Mouse (Mus musculus) limb, embryonic 10.5 days (tissue): ENCODE measurements around the gene Ints7. TPM values are rescaled to one million over a fixed set of nuclear protein-coding genes. Genes with fewer than 3 reads are reported as not detected.

Source experiments
- DNase-seq: peaks from one replicate; pipeline ENCODE4 v3.0.0-alpha.2; 2017; ENCODE audit warnings: low spot score
- H3K27ac ChIP-seq: fragments of 300-500 bp; sonication (generic); 2 replicates; pipeline ENCODE4 v1.5.1; 2016; ENCODE audit warnings: mild to moderate bottlenecking
- H3K27me3 ChIP-seq: fragments of 300-500 bp; sonication (generic); 2 replicates; pipeline ENCODE4 v1.6.1; 2016; ENCODE audit warnings: low read depth, mild to moderate bottlenecking; ENCODE audit not compliant: poor library complexity, severe bottlenecking
- H3K36me3 ChIP-seq: fragments of 300-500 bp; sonication (generic); 2 replicates; pipeline ENCODE4 v1.6.1; 2016; ENCODE audit warnings: mild to moderate bottlenecking, moderate library complexity
- H3K4me1 ChIP-seq: fragments of 300-500 bp; sonication (generic); 2 replicates; pipeline ENCODE4 v1.6.1; 2016
- H3K4me3 ChIP-seq: fragments of 300-500 bp; sonication (generic); 2 replicates; pipeline ENCODE4 v1.5.1; 2016; ENCODE audit warnings: mild to moderate bottlenecking, moderate library complexity
- H3K9me3 ChIP-seq: fragments of 300-500 bp; sonication (generic); replicated peaks from 2 replicates; pipeline ENCODE4 v1.6.1; 2016; ENCODE audit warnings: mild to moderate bottlenecking
- WGBS: fragments of 180-500 bp; shearing (Covaris S2); methylation state at CpG from one replicate; pipeline ENCODE4 v1.1.7; 2016; 5-methylcytosine and 5-hydroxymethylcytosine counted together
- polyA plus RNA-seq: library from polyadenylated mRNA; unstranded; fragments of >200 nt; fragmentation: Nextera tagmentation; extraction: Ambion mirVana; gene quantifications from 2 replicates; pipeline ENCODE4 v1.2.1, GENCODE M21; 2016

The Ints7 gene
- polyA plus RNA-seq, 1 experiment from 2014 or later, result 85.3 TPM

- 70% methylated on average over 4 of the region's 4 CpGs for WGBS
- no peaks in the 10 kb centered on the region for H3K27me3 ChIP-seq
- H3K27ac ChIP-seq, result no peak overlapping the region
- no peaks in the 10 kb centered on the region for H3K36me3 ChIP-seq
- DNase-seq, result no peak
- H3K4me1 ChIP-seq, result peaks cover 25% of the 10 kb centered on the region
- H3K4me3 ChIP-seq, result no peak overlapping the region
- H3K9me3 ChIP-seq, result no peaks in the 10 kb centered on the region
Measured at GRCm38 (mm10) chr1:191642903-191643302, 67.5 kb downstream of the Ints7 start.

DNA sequence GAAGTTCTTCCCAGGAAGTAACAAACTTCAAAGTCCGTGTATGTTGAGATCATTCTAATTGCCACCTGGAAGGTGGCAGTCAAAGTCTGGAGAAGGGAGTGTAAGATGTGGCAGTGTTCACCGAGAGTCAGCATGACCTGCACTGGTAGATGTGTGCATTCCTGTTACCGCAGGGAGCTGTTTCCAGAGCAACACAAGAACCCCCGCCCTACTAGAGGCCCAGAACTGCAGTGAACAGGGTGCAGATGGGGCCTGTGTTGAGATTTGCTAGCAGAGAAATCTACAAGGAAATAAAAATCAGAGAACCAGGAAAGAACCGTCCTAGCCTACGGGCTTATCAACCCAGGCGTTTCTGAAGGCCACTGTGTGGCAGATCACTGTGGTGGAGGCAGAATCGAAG, 70.5 kb downstream of the Ints7 start:
- no peak for DNase-seq
- 76% methylated on average over 8 of the region's 8 CpGs for WGBS
- H3K27ac ChIP-seq, result no peak overlapping the region

GRCm38 (mm10) chr1:191647590-191647989, 72.2 kb downstream of the Ints7 start:
- Histone ChIP-seq H3K4me3 (no peak overlapping the region), H3K27ac (no peak overlapping the region), H3K9me3 (no peaks in the 10 kb centered on the region), H3K36me3 (no peaks in the 10 kb centered on the region), H3K4me1 (peaks cover 7% of the 10 kb centered on the region; the same call in 1 of the 2 replicates), H3K27me3 (no peaks in the 10 kb centered on the region)
- DNase-seq, result no peak
- WGBS, result 87% methylated on average over 3 of the region's 3 CpGs

More for the DNA sequence above, 70.5 kb downstream of the Ints7 start:
- peaks cover 15% of the 10 kb centered on the region for H3K4me1 ChIP-seq
- H3K9me3 ChIP-seq, result no peaks in the 10 kb centered on the region
- no peaks in the 10 kb centered on the region for H3K27me3 ChIP-seq
- no peaks in the 10 kb centered on the region for H3K36me3 ChIP-seq
- H3K4me3 ChIP-seq, result no peak overlapping the region

- H3K27ac ChIP-seq, result no peak overlapping the region
- no peaks in the 10 kb centered on the region for H3K36me3 ChIP-seq
- 79% methylated on average over 3 of the region's 3 CpGs for WGBS
- H3K4me1 ChIP-seq, result peaks cover 21% of the 10 kb centered on the region
- no peak for DNase-seq
- H3K27me3 ChIP-seq, result no peaks in the 10 kb centered on the region
- no peaks in the 10 kb centered on the region for H3K9me3 ChIP-seq
- H3K4me3 ChIP-seq, result no peak overlapping the region
Measured at GRCm38 (mm10) chr1:191659441-191659840, 84.0 kb downstream of the Ints7 start.

- H3K27ac ChIP-seq, result no peak overlapping the region
- H3K36me3 ChIP-seq, result no peaks in the 10 kb centered on the region
- DNase-seq, result no peak
- H3K4me1 ChIP-seq, result peaks cover 21% of the 10 kb centered on the region
- no peak overlapping the region for H3K4me3 ChIP-seq
- 76% methylated on average over 8 of the region's 8 CpGs for WGBS
- no peaks in the 10 kb centered on the region for H3K9me3 ChIP-seq
- no peaks in the 10 kb centered on the region for H3K27me3 ChIP-seq
Measured at GRCm38 (mm10) chr1:191661019-191661796, 85.8 kb downstream of the Ints7 start.

DNA sequence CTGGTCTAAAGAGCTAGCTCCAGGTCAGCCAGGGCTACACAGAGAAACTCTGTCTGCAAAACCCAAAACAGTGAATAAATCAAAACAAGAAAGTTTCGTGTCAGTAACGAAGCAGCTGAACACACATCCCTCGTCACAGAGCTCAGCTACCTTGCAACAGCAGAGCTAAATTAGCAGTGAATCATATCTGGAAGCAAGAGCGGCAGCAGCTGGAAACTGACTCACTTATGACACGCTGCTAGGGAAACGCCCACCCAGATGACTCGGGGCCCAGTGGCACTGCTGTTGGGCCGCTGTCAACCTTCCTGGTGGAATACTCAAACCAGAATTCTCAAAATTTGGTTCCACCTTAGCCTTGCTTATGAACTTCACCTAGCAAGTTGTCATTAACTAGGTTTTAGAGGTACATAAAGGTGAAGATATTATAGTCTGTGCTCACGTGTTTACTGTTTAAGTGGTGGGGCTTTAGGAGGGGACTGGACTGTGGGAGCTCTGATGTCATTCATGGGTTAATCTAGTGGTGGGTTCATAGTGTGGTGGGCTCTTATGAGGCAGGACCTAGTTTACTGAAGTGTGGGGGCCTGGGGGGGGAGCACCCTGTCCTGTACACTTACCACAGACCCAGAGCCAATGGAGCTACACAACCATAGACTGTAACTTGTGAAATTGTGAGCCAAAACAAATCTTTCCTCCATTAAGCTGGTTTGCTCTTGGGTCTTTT, 86.9 kb downstream of the Ints7 start:
- no peak overlapping the region for H3K27ac ChIP-seq
- H3K4me1 ChIP-seq, result peaks cover 19% of the 10 kb centered on the region
- no peak for DNase-seq
- 74% methylated on average over 9 of the region's 9 CpGs for WGBS
- no peaks in the 10 kb centered on the region for H3K27me3 ChIP-seq
- H3K9me3 ChIP-seq, result no peaks in the 10 kb centered on the region
- H3K4me3 ChIP-seq, result no peak overlapping the region
- no peaks in the 10 kb centered on the region for H3K36me3 ChIP-seq

- Histone ChIP-seq H3K9me3 (no peaks in the 10 kb centered on the region), H3K36me3 (no peaks in the 10 kb centered on the region), H3K4me1 (peaks cover 16% of the 10 kb centered on the region), H3K27ac (no peak overlapping the region), H3K27me3 (no peaks in the 10 kb centered on the region), H3K4me3 (no peak overlapping the region)
- WGBS, result 59% methylated on average over 8 of the region's 8 CpGs
- no peak for DNase-seq
Measured at GRCm38 (mm10) chr1:191662899-191663500, 87.6 kb downstream of the Ints7 start.

GRCm38 (mm10) chr1:191663603-191664002, 88.2 kb downstream of the Ints7 start:
- H3K9me3 ChIP-seq, result no peaks in the 10 kb centered on the region
- no peak overlapping the region for H3K4me3 ChIP-seq
- H3K4me1 ChIP-seq, result peaks cover 21% of the 10 kb centered on the region
- H3K36me3 ChIP-seq, result no peaks in the 10 kb centered on the region
- WGBS, result 95% methylated on average over 6 of the region's 6 CpGs
- no peak for DNase-seq
- H3K27ac ChIP-seq, result no peak overlapping the region
- H3K27me3 ChIP-seq, result no peaks in the 10 kb centered on the region

DNA sequence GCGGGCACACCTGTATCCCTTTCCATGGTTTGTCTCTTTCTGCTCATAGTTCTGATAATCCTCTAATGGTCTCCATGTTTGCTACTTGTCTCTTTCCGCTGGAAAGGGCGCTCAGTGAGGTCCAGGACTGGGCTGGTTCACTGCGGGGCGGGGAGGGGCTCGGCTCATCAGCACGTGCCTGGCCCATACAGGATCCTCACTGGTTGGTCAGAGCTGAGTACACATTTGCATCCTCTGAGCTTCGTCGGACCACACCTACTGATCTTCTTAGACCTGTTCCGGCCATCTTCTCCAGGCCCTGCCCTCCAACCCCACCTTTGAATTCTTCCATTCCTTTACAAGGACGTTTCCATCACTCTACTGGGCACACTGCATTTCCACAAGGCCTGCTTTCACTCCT, 90.9 kb downstream of the Ints7 start:
- WGBS, result 84% methylated on average over 11 of the region's 11 CpGs
- no peak for DNase-seq
- peaks cover 14% of the 10 kb centered on the region for H3K4me1 ChIP-seq
- no peaks in the 10 kb centered on the region for H3K27me3 ChIP-seq
- no peaks in the 10 kb centered on the region for H3K9me3 ChIP-seq
- no peak overlapping the region for H3K27ac ChIP-seq
- no peaks in the 10 kb centered on the region for H3K36me3 ChIP-seq
- no peak overlapping the region for H3K4me3 ChIP-seq

DNA sequence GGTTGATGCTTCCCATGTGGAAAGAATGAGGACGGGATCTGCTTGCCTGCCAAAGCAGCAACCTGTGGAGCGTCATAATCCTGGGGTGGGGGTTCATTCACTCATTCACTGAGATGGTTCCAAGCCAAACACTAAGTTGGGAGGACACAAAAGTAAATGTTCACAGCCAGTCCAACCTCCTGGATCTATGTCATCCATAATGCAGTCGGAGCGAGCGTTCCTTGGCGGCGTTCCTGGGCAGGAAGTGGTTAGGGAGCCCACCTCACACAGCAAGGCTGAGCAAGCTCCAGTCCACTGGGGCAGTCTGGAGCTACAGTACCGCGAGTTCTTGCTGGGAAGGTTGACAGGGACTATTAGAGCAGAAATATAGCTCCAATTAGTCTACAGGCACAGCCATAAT, 92.6 kb downstream of the Ints7 start:
- H3K27ac ChIP-seq, result no peak overlapping the region
- no peak overlapping the region for H3K4me3 ChIP-seq
- DNase-seq, result no peak
- peaks cover 7% of the 10 kb centered on the region for H3K4me1 ChIP-seq
- 77% methylated on average over 9 of the region's 9 CpGs for WGBS
- H3K36me3 ChIP-seq, result no peaks in the 10 kb centered on the region
- H3K27me3 ChIP-seq, result no peaks in the 10 kb centered on the region
- H3K9me3 ChIP-seq, result no peaks in the 10 kb centered on the region

Other genes starting within 250 kb of the Ints7 start
- gene Tmem206, start 249.7 kb upstream of the Ints7 start, polyA plus RNA-seq, result 25.6 and 27.0 TPM in 2 replicates
- gene Ppp2r5a, start 172.4 kb upstream of the Ints7 start, polyA plus RNA-seq, result 11.3 and 14.4 TPM in 2 replicates
- gene Dtl, start 92 bp upstream of the Ints7 start, polyA plus RNA-seq, result 83.0 and 92.7 TPM in 2 replicates
- gene Lpgat1, start 142.2 kb downstream of the Ints7 start, polyA plus RNA-seq, result 28.2 and 29.4 TPM in 2 replicates
- gene Nek2, start 245.8 kb downstream of the Ints7 start, polyA plus RNA-seq, result 64.7 and 68.0 TPM in 2 replicates